Mouse (Mus musculus) CD4-positive, CD25-positive, alpha-beta regulatory T cell (primary cell): ENCODE data around the gene Aatk. TPM values are rescaled to one million over a fixed set of nuclear protein-coding genes. Genes with fewer than 3 reads are reported as not detected.

Experiments
- polyA plus RNA-seq: library from polyadenylated mRNA; unstranded; fragments of 100-300 nt; shearing (Covaris generic); gene quantifications from one replicate; pipeline ENCODE4 v1.2.1, GENCODE M21; 2017

The Aatk gene
- polyA plus RNA-seq, result 0.32 TPM

GRCm38 (mm10) chr11:120046553-120047191 is at the start of gene Aatk:
Gene Aatk, minus strand, starts transcription at chr11:120047167.

GRCm38 (mm10) chr11:120086702-120087152 is 39.8 kb upstream of the Aatk start, which contains the start of gene Cep131:
Gene Cep131, minus strand, starts transcription at chr11:120086827.

Other genes with a start within 250 kb of the Aatk start
- 68.4 TPM for gene Chmp6, start 133.7 kb downstream of the Aatk start, polyA plus RNA-seq
- 16.4 TPM for gene Baiap2, start 104.4 kb downstream of the Aatk start, polyA plus RNA-seq
- gene Cep131, start 39.7 kb upstream of the Aatk start, polyA plus RNA-seq, result 7.6 TPM
- gene Tepsin, start 51.6 kb upstream of the Aatk start, polyA plus RNA-seq, result 35.6 TPM
- 90.1 TPM for gene Ndufaf8, start 51.8 kb upstream of the Aatk start, polyA plus RNA-seq
- gene Slc38a10, start 104.2 kb upstream of the Aatk start, polyA plus RNA-seq, result 106 TPM
- not detected for gene Bahcc1, start 185.8 kb upstream of the Aatk start, polyA plus RNA-seq